Mouse (Mus musculus) stomach, postnatal 0 days (tissue): Measurements from ENCODE around the gene Zfp800.

Experiments
- CTCF ChIP-seq: IDR thresholded peaks from 2 replicates; pipeline ENCODE4 v1.5.1; 2016; ENCODE audit warnings: antibody characterized with exemption, low read depth, mild to moderate bottlenecking, moderate library complexity
- EP300 ChIP-seq: optimal IDR thresholded peaks from 2 replicates; pipeline ENCODE3; 2016; ENCODE audit warnings: antibody characterized with exemption

DNA sequence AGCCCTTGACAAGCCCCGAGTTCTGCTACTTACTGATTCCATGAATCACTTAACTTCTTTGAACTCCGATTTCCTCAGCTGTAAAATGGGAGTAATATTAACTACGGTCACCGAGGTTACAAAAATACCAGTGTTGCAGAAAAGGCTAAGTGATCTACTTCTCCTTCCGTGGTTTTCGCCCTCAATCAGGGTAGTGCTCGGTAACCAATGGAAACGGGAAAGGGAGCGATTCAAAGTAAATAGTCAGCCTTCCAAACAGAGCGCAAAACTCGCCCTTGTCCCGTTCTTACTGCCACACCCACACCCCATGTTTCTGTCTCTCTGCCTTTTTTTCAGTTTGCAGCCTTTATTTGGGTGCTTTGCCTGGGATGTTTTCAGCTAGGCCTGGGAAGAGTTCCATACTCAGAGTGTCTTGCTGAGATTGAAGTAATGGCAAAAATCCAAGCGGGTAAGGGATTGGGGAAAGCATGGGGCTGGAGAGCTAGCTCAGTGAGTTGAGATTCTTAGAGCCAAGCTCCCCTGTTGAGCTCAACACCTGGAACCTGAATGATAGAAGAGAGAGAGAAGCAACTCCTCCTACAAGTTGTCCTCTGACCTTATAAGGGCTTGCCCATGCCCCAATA, 78.0 kb downstream of the Zfp800 start:
- TF ChIP-seq CTCF (no peak), EP300 (no peak)
